Mouse (Mus musculus) liver, embryonic 14.5 days (tissue): ENCODE results near the gene Mctp1. TPM values are rescaled to one million over a fixed set of nuclear protein-coding genes. Genes with fewer than 3 reads are reported as not detected.

Experiments used
- ATAC-seq: fragments of 200-750 bp; cut with Nextera tagmentation; 2 replicates; pipeline ENCODE4 v1.8.0; 2017; ENCODE audit warnings: moderate number of reproducible peaks, mild to moderate bottlenecking, moderate library complexity; ENCODE audit not compliant: insufficient read depth
- DNase-seq, 3 experiments: peaks; one replicate each; pipeline ENCODE4 v3.0.0-alpha.2; 2012 to 2013; ENCODE audit warnings: low read depth in 3 of 3, low spot score in 3 of 3
- H3K27ac ChIP-seq: fragments of 300-500 bp; sonication (generic); 2 replicates; pipeline ENCODE4 v1.5.1; 2014; ENCODE audit warnings: moderate library complexity, mild to moderate bottlenecking, control low read depth, inconsistent platforms
- H3K27me3 ChIP-seq: fragments of 300-500 bp; sonication (generic); 2 replicates; pipeline ENCODE4 v1.6.1; 2014; ENCODE audit warnings: mild to moderate bottlenecking, low read length, moderate library complexity; ENCODE audit not compliant: control insufficient read depth, insufficient read depth
- H3K36me3 ChIP-seq: fragments of 300-500 bp; sonication (generic); replicated peaks from 2 replicates; pipeline ENCODE4 v1.6.1; 2014; ENCODE audit warnings: low read depth; ENCODE audit not compliant: control insufficient read depth, insufficient read depth
- H3K4me1 ChIP-seq, 2 experiments: fragments of 200-500 bp in 1 of 2; fragments of 300-500 bp in 1 of 2; sonication (generic) in 1 of 2; replicated peaks; 2 replicates each; pipeline ENCODE4 v1.6.1; 2012 to 2014; ENCODE audit warnings: antibody characterized with exemption in 1 of 2, inconsistent platforms in 1 of 2, low read length in 1 of 2; ENCODE audit not compliant: control insufficient read depth in 2 of 2, insufficient read depth in 2 of 2
- H3K4me2 ChIP-seq: fragments of 300-500 bp; sonication (generic); 2 replicates; pipeline ENCODE4 v1.6.1; 2014; ENCODE audit warnings: low read depth, mild to moderate bottlenecking, control low read depth, moderate library complexity
- H3K4me3 ChIP-seq, 2 experiments: fragments of 200-500 bp in 1 of 2; fragments of 300-500 bp in 1 of 2; sonication (generic) in 1 of 2; 2 replicates each; pipeline ENCODE4 v1.5.1; 2012 to 2014; ENCODE audit warnings: low read depth in 2 of 2, low read length in 2 of 2, mild to moderate bottlenecking in 2 of 2, control low read depth in 1 of 2, inconsistent platforms in 1 of 2, moderate library complexity in 1 of 2; ENCODE audit not compliant: insufficient read depth in 1 of 2
- H3K9ac ChIP-seq: fragments of 300-500 bp; sonication (generic); replicated peaks from 2 replicates; pipeline ENCODE4 v1.6.1; 2014; ENCODE audit warnings: mild to moderate bottlenecking, control low read depth, moderate library complexity
- H3K9me3 ChIP-seq: fragments of 300-500 bp; sonication (generic); 2 replicates; pipeline ENCODE4 v1.6.1; 2016; ENCODE audit warnings: low read length, mixed read lengths; ENCODE audit not compliant: control insufficient read depth
- CTCF ChIP-seq: IDR thresholded peaks from 2 replicates; pipeline ENCODE4 v1.5.1; 2016; ENCODE audit warnings: antibody characterized with exemption, low read depth, control low read depth
- EP300 ChIP-seq: IDR thresholded peaks from 2 replicates; pipeline ENCODE4 v1.6.1; 2016; ENCODE audit warnings: antibody characterized with exemption, low read depth
- WGBS: fragments of 180-500 bp; shearing (Covaris S2); extraction: QIAGEN DNeasy Blood & Tissue Kit; methylation state at CpG from one replicate; pipeline ENCODE4 v1.1.7; 2014; ENCODE audit not compliant: insufficient replicate concordance; 5-methylcytosine and 5-hydroxymethylcytosine counted together
- polyA plus RNA-seq, 2 experiments: library from polyadenylated mRNA; depleted of rRNA in 1 of 2; stranded (reverse) in 1 of 2; unstranded in 1 of 2; fragments of >200 nt; fragmentation: Nextera tagmentation in 1 of 2; extraction: Ambion mirVana in 1 of 2; gene quantifications; 2 replicates each; pipeline versions ENCODE4 v1.2.1 to v1.2.3; 2012 to 2014

The Mctp1 gene
- polyA plus RNA-seq, 2 experiments: 0.50 to 0.99 TPM

DNA sequence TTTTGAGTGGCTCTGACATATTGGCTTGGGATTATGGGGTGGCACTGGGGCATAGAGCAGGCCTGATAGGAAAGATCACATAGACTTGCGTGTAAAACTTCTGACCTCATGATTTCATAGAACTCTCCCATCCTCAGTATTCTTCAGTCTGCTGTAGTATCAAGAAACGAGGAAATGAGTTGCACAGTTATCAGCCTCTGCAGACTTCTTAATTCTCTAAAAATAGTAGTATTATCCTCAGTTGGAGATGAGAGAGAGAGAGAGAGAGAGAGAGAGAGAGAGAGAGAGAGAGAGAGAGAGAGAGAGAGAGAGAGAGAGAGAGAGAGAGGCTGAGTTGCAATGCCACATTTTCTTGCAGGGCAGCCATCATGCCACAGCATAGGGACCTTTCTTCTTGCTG, 45.6 kb downstream of the Mctp1 start:
- TF ChIP-seq CTCF: no peak
- Histone ChIP-seq H3K4me3 (no peak overlapping the region), H3K27me3 (no peaks in the 10 kb centered on the region), H3K4me1 (no peaks in the 10 kb centered on the region), H3K9ac (no peak overlapping the region), H3K9me3 (no peaks in the 10 kb centered on the region), H3K27ac (no peak overlapping the region), H3K36me3 (no peaks in the 10 kb centered on the region), H3K4me2 (no peak overlapping the region)
- DNase-seq (no peak), ATAC-seq (no peak)
- 19% methylated on average over 2 of the region's 2 CpGs for WGBS

DNA sequence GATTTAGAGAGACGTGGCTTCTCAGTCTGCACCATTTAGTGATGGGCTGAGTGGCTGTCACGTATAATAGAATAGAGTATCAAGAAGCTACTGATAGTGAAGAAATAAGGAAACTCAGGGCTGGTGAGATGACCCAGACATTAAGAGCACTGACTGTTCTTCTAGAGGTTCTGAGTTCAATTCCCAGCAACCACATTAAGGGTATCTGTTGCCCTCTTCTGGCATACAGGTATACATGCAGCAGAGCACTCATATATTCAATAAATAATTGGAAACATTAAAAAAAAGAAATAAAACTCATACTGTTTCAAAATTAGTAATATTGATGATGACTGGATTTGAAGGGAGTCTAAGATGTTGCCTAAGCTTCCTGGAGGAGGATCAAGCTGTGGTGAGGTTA, 47.6 kb downstream of the Mctp1 start:
- H3K9me3 ChIP-seq: no peaks in the 10 kb centered on the region
- ATAC-seq: no peak

DNA sequence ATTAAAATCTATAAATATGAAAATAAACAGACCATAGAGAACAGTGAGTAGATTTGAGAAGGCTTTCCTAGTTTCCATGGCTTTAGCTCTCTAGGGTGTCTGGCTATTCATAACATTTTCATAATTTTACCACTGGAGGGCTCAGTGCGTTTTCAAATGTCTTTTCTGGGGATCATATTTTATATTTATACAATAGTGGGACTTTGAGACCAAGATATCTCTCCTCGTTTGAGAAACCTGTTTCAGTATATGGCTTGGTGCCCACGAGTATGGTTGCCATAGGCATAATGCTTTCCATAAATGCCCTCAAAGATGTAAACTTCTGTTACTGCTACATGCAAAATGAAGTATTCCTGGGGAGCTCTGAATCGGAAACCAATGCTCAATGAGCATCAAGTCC, 49.1 kb downstream of the Mctp1 start:
- no peak overlapping the region for H3K9ac ChIP-seq
- H3K4me2 ChIP-seq: no peak overlapping the region
- no peak for TF ChIP-seq CTCF
- no peak for TF ChIP-seq EP300
- ATAC-seq (no peak), DNase-seq (no peak)
- H3K27me3 ChIP-seq: no peaks in the 10 kb centered on the region
- H3K27ac ChIP-seq: no peak overlapping the region
- H3K4me3 ChIP-seq: no peak overlapping the region
- no peaks in the 10 kb centered on the region for H3K4me1 ChIP-seq
- 59% methylated on average over 4 of the region's 4 CpGs for WGBS
- H3K9me3 ChIP-seq: no peaks in the 10 kb centered on the region
- no peaks in the 10 kb centered on the region for H3K36me3 ChIP-seq

More for the DNA sequence above, 47.6 kb downstream of the Mctp1 start:
- no peak for TF ChIP-seq EP300
- no peak for TF ChIP-seq CTCF
- 66% methylated on average over 2 of the region's 2 CpGs for WGBS
- no peak for DNase-seq
- Histone ChIP-seq H3K4me2 (no peak overlapping the region), H3K9ac (no peak overlapping the region), H3K4me1 (no peaks in the 10 kb centered on the region), H3K36me3 (no peaks in the 10 kb centered on the region), H3K27me3 (no peaks in the 10 kb centered on the region), H3K27ac (no peak overlapping the region), H3K4me3 (no peak overlapping the region)

DNA sequence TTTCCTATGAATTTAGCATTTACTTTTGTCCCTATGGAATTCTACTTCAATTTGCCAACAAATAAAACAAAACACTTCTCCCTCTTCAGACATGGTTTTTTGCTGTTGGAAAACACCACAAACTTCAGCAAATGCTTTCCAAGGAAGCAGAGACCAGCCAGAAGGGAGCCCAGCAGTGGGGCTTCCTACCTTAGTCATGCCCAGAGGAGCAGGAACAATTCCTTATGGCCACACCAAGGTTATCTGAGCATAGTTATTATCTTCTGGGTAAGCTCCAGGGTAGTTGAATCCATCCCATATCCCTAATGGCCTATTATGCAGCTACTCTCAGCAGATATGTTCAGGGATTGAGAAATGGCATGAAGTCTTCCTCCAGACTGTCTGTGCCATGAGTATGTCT, 52.1 kb downstream of the Mctp1 start:
- no peaks in the 10 kb centered on the region for H3K4me1 ChIP-seq
- TF ChIP-seq EP300 (no peak), CTCF (no peak)
- DNase-seq: no peak

DNA sequence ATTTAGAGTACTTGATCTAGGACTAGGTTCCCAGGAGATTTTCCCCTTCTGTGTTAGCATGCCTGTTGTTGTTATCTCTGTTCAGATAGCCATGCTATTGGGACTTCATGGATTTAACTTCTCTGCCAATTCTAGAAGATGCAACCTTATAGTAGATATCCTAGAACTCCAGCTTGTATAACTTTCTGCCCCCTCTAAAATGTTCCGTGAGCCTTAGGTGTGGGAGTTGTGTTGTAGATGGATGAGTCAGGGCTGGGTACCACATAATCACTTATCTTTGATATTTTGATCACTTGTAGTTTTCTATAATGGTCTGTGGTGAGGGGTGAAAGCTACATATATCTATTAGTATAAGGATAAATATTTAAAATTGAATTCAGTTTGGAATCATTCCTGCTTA, 54.4 kb downstream of the Mctp1 start:
- no peaks in the 10 kb centered on the region for H3K36me3 ChIP-seq
- WGBS: 69% methylated on average over 1 of the region's 1 CpGs
- H3K9ac ChIP-seq: no peak overlapping the region
- no peak overlapping the region for H3K4me2 ChIP-seq
- no peaks in the 10 kb centered on the region; a peak in 1 of 4 replicates for H3K4me1 ChIP-seq
- no peak overlapping the region for H3K27ac ChIP-seq
- H3K27me3 ChIP-seq: no peaks in the 10 kb centered on the region
- no peak for TF ChIP-seq EP300
- no peak for TF ChIP-seq CTCF
- DNase-seq (no peak), ATAC-seq (no peak)
- H3K4me3 ChIP-seq: no peak overlapping the region
- no peaks in the 10 kb centered on the region for H3K9me3 ChIP-seq

More for the DNA sequence above, 52.1 kb downstream of the Mctp1 start:
- no peak overlapping the region for H3K9ac ChIP-seq
- no peak overlapping the region for H3K4me3 ChIP-seq
- no peaks in the 10 kb centered on the region for H3K9me3 ChIP-seq
- H3K27ac ChIP-seq: no peak overlapping the region
- H3K36me3 ChIP-seq: no peaks in the 10 kb centered on the region
- no peak for ATAC-seq
- H3K4me2 ChIP-seq: no peak overlapping the region
- H3K27me3 ChIP-seq: no peaks in the 10 kb centered on the region
